Mouse (Mus musculus): Measurements from ENCODE around the gene Osbp2. TPM values are rescaled to one million over a fixed set of nuclear protein-coding genes. Genes with fewer than 3 reads are reported as not detected.

The Osbp2 gene
- polyA plus RNA-seq, 1 experiment: not detected

DNA sequence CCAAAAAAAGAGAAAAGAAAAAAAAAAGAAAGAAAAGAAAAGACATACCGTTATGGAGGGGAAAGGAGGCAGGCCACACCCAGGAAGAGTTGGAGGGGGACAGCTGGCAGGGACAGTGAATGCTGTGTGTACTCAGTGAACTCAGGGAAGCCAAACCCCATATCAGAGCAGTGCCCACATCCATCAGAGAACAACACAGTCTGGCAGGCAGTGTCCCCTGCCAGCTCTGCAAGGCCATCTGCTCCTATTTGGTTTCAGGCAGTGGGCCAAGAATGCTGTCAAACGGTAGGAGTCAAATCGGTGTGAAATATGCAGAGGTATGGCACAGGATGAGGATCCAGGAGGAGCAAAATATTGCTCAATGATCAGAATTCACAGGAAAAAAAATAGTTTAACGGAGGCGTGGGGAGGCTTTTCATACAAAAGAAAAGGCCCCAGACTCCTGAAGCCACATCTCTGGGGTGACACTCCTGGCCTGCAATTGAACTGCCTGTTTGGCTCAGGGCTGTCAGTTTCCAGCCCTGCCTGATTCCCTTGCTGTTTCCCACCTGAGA lies 10.1 kb downstream of the Osbp2 start:
- H3K4me3 ChIP-seq (replicated peaks): no peak overlapping the region
- no peaks in the 10 kb centered on the region for H3K4me1 ChIP-seq (ENCODE audit: control insufficient read depth)
- no peaks in the 10 kb centered on the region for H3K9me3 ChIP-seq (ENCODE audit: control insufficient read depth, low read length)
- H3K27me3 ChIP-seq (ENCODE audit: control insufficient read depth): no peaks in the 10 kb centered on the region
- TF ChIP-seq TAL1 (IDR thresholded peaks at IDR 0.05; ENCODE audit: low read length): no peak
- no peak for TF ChIP-seq GATA1 (IDR thresholded peaks at IDR 0.05; ENCODE audit: low read length)
- H3K36me3 ChIP-seq (ENCODE audit: control insufficient read depth): no peaks in the 10 kb centered on the region

DNA sequence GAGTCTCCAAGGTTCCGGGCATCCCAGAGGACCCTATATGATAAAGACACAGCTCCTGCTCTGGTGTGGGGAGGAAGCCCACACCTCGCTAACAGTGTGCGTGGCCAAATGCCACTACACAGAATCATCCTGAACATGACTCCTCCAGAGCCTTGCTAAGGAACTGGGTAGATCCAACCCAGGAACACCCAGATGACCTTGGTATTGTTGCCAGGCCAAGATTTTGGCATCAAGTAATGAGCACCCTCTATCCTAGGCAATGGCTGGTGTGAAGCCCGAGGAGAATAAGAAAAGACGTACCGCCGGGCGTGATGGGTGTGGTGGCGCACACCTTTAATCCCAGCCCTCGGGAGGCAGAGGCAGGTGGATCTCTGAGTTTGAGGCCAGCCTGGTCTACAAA lies 10.7 kb downstream of the Osbp2 start:
- Histone ChIP-seq H3K36me3 (ENCODE audit: control insufficient read depth) (no peaks in the 10 kb centered on the region), H3K4me1 (ENCODE audit: control insufficient read depth) (no peaks in the 10 kb centered on the region), H3K27me3 (ENCODE audit: control insufficient read depth) (no peaks in the 10 kb centered on the region), H3K9me3 (ENCODE audit: control insufficient read depth, low read length) (no peaks in the 10 kb centered on the region), H3K4me3 (replicated peaks) (no peak overlapping the region)
- TF ChIP-seq TAL1 (IDR thresholded peaks at IDR 0.05; ENCODE audit: low read length): no peak

DNA sequence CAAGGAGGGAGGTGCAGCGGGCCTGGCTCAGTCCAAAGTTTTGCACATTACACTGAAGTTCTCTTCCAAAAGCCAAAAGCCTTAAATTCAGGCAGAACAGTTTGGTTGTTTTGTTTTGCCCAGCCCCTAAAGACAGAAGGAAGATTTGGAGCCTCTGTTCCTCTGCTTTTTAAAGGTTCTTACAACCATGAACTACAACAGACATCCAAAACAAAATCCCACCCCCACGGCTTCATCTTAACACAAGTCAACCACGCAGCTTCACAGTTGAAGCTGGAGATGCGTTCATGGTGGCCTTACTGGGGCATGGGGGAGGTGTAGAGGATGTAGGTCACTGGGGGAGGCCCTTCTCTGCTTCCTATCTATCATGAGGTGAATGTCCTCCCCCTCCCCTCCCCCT lies 11.8 kb downstream of the Osbp2 start:
- TF ChIP-seq TAL1 (IDR thresholded peaks at IDR 0.05; ENCODE audit: low read length): no peak
- TF ChIP-seq GATA1 (IDR thresholded peaks at IDR 0.05; ENCODE audit: low read length): no peak
- no peaks in the 10 kb centered on the region for H3K36me3 ChIP-seq (ENCODE audit: control insufficient read depth)

DNA sequence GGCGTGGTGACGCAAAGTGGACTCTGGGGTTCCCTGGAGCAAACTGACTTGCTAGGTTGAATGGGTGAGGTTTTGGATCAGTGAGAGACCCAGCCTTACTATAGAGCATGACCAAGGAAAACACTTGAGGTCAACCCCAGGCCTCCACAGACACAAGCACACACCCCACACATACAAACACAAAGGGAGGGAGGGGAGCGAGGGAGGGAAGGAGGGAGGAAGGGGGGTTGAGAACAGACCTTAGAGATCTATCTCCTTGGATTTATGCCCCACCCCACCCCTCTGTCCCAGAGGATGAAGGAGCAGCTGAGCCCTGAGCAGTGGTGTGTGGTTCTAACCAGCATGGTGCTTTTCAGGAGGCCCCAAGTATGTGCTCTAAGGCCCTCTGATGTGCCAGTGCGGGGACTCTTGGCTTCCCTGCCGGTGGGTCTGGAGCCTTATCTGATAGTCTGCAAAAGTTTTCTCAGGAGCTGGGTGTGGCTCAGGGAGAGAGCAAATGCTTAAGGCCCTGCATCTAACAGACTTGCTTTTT lies 12.9 kb downstream of the Osbp2 start:
- Histone ChIP-seq H3K4me1 (ENCODE audit: control insufficient read depth) (no peaks in the 10 kb centered on the region), H3K36me3 (ENCODE audit: control insufficient read depth) (no peaks in the 10 kb centered on the region), H3K9me3 (ENCODE audit: control insufficient read depth, low read length) (no peaks in the 10 kb centered on the region), H3K27me3 (ENCODE audit: control insufficient read depth) (no peaks in the 10 kb centered on the region), H3K4me3 (replicated peaks) (no peak overlapping the region)
- TF ChIP-seq GATA1 (IDR thresholded peaks at IDR 0.05; ENCODE audit: low read length) (no peak), TAL1 (IDR thresholded peaks at IDR 0.05; ENCODE audit: low read length) (no peak)

More for the DNA sequence above, 11.8 kb downstream of the Osbp2 start:
- no peak overlapping the region for H3K4me3 ChIP-seq (replicated peaks)
- no peaks in the 10 kb centered on the region for H3K9me3 ChIP-seq (ENCODE audit: control insufficient read depth, low read length)
- H3K4me1 ChIP-seq (ENCODE audit: control insufficient read depth): no peaks in the 10 kb centered on the region
- no peaks in the 10 kb centered on the region for H3K27me3 ChIP-seq (ENCODE audit: control insufficient read depth)

DNA sequence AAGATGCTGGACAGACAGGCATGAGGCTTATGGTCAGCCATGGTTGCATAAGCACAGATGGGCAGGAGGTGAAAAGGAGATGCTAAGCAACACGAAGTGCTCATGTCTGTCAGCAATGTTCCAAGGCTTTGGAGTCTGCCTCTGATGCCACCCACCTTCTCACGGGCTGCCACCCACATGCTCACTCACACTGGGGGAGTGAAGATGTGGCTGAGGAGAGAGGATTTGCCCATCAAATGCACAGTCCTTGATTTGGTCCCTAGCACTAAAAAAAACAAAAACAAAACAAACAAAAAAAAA lies 13.4 kb downstream of the Osbp2 start:
- Histone ChIP-seq H3K4me1 (ENCODE audit: control insufficient read depth) (no peaks in the 10 kb centered on the region), H3K27me3 (ENCODE audit: control insufficient read depth) (no peaks in the 10 kb centered on the region), H3K9me3 (ENCODE audit: control insufficient read depth, low read length) (no peaks in the 10 kb centered on the region), H3K36me3 (ENCODE audit: control insufficient read depth) (no peaks in the 10 kb centered on the region), H3K4me3 (replicated peaks) (no peak overlapping the region)
- TF ChIP-seq GATA1 (IDR thresholded peaks at IDR 0.05; ENCODE audit: low read length) (no peak), TAL1 (IDR thresholded peaks at IDR 0.05; ENCODE audit: low read length) (no peak)

DNA sequence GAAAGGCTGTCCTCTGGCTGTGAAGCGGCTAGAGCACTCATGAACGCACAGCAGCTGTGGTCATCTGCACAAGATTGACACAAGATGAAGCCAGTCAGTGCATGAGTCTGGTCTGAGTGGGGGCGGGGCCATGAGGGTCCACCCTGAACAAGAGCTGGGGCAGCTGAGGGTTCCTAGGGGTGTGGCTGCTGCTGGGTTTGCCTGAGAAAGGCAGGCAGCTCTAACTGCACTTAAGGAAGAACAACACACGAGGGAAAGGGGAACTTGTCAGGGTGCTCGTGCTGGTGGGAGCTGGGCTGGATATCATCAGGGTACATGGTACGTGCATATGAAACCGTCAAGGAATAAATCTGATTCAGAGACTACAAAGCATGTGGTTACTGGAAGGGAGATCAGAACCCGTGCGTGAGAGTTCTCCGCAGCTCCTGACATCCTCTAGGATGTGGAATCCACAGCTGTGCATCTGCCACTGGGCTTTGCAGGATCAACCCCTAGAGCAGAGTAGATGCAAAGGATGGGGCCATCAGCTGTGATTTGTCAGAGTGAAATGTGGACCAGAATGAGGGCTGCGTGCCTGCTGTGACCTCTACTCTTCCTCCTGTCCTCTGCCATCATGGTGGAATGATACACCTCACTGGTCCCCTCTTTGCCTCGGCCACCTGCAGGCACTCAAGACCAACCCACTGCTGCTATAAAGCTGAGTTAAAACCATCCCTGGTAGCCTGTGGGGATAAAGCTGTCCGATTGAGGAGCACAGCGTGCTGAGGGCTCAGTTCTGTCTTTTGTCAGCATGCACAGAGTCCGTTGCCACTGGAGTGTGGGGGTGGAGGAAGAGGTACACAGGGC lies 14.0 kb downstream of the Osbp2 start:
- Histone ChIP-seq H3K9me3 (ENCODE audit: control insufficient read depth, low read length) (no peaks in the 10 kb centered on the region), H3K4me1 (ENCODE audit: control insufficient read depth) (no peaks in the 10 kb centered on the region), H3K36me3 (ENCODE audit: control insufficient read depth) (no peaks in the 10 kb centered on the region), H3K4me3 (replicated peaks) (no peak overlapping the region), H3K27me3 (ENCODE audit: control insufficient read depth) (no peaks in the 10 kb centered on the region)
- no peak for TF ChIP-seq GATA1 (IDR thresholded peaks at IDR 0.05; ENCODE audit: low read length)
- no peak for TF ChIP-seq TAL1 (IDR thresholded peaks at IDR 0.05; ENCODE audit: low read length)

DNA sequence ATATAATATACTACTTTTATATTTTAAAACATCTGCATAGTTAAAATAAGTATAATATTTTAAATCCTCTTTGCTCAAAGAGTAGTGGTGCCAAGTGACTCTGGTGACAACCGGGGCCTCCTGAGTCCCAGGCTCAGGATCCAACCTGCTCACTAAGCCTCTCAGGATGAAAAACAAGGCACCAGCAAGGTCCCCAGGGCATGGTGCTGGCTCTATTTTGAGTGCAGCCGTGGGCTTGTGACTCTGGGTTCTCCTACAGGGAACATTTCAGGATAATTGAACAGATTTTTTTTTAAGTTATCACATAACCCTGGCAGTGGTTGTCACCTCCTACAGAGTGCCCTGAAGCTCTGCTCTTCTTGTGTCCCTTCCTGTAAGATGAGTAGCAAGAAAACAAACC lies 17.4 kb downstream of the Osbp2 start:
- Histone ChIP-seq H3K4me1 (ENCODE audit: control insufficient read depth) (no peaks in the 10 kb centered on the region), H3K36me3 (ENCODE audit: control insufficient read depth) (no peaks in the 10 kb centered on the region), H3K4me3 (replicated peaks) (no peak overlapping the region), H3K27me3 (ENCODE audit: control insufficient read depth) (no peaks in the 10 kb centered on the region), H3K9me3 (ENCODE audit: control insufficient read depth, low read length) (no peaks in the 10 kb centered on the region)
- TF ChIP-seq TAL1 (IDR thresholded peaks at IDR 0.05; ENCODE audit: low read length) (no peak), GATA1 (IDR thresholded peaks at IDR 0.05; ENCODE audit: low read length) (no peak)

DNA sequence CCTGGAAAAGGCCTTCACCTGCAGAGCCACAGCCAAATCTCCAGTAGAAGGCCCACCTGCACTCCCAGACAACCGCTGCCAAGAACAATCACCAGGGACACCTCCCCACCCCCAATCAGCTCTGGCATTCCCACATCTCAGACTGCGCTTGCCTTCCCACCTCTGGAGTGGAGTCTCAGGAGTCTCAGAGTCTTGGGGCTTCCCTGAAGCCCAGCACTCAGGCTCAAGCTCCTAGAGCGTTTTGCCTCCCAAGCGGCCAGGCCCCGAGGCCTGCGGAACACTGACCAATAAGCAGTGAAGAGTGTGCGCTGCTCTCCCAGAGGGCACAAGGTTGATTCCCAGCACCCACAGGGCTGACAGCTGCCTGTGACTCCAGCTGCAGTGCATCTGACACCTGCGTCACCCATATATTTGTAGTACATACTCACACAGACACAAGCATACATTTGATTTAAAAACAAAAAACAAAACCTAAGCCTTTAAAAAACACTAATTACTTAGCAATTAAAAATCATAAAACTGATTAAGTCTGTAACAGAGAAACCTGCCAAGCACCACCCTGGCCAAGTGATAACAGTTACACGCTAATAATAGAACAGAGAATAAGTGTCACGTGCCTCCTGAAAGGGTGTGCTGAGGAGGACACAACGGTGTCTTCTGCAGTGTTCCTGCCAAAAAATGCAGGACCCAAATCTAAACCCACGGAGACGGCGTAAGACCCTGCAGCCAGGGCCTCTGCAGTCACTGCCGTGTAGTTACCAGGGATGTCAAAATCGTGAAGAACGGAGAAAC lies 19.6 kb downstream of the Osbp2 start:
- no peak for TF ChIP-seq GATA1 (IDR thresholded peaks at IDR 0.05; ENCODE audit: low read length)
- no peak for TF ChIP-seq TAL1 (IDR thresholded peaks at IDR 0.05; ENCODE audit: low read length)
- no peaks in the 10 kb centered on the region for H3K36me3 ChIP-seq (ENCODE audit: control insufficient read depth)
- H3K4me3 ChIP-seq (replicated peaks): no peak overlapping the region
- no peaks in the 10 kb centered on the region for H3K4me1 ChIP-seq (ENCODE audit: control insufficient read depth)
- H3K9me3 ChIP-seq (ENCODE audit: control insufficient read depth, low read length): peaks cover 3% of the 10 kb centered on the region; the same call in 1 of the 2 replicates
- no peaks in the 10 kb centered on the region for H3K27me3 ChIP-seq (ENCODE audit: control insufficient read depth)

DNA sequence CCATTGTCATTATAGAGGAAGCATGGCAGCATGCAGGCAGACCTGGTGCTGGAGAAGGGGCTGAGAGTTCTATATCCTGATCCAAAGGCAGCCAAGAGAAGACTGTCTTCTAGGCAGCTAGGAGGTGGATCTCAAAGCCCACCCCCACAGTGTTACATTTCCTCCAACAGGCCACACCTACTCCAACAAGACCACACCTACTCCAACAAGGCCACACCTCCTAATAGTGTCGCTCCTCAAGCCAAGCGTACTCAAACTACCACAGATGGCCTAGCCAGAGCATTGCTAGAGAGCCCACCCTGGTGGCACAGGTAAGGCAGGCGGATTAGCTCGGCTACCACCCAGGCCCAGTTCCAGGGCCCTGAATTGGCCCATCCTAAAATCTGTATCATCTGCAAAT lies 28.4 kb downstream of the Osbp2 start:
- TF ChIP-seq GATA1 (IDR thresholded peaks at IDR 0.05; ENCODE audit: low read length) (no peak), TAL1 (IDR thresholded peaks at IDR 0.05; ENCODE audit: low read length) (no peak)
- peaks cover under 1% of the 10 kb centered on the region; the same call in 1 of the 2 replicates for H3K9me3 ChIP-seq (ENCODE audit: control insufficient read depth, low read length)
- H3K4me1 ChIP-seq (ENCODE audit: control insufficient read depth): no peaks in the 10 kb centered on the region
- H3K36me3 ChIP-seq (ENCODE audit: control insufficient read depth): no peaks in the 10 kb centered on the region
- no peaks in the 10 kb centered on the region for H3K27me3 ChIP-seq (ENCODE audit: control insufficient read depth)
- H3K4me3 ChIP-seq (replicated peaks): no peak overlapping the region
